Mouse (Mus musculus): ENCODE results near the gene Cmbl.

Cmbl gene

GRCm38 (mm10) chr15:31540513-31540802 lies 24.7 kb upstream of the Cmbl start:
- DNase-seq (ENCODE audit: extremely low read depth, low read depth) = no peak

- DNase-seq (ENCODE audit: extremely low read depth, low read depth) = no peak
Observed at GRCm38 (mm10) chr15:31542013-31542958, 22.9 kb upstream of the Cmbl start.

- DNase-seq (ENCODE audit: extremely low read depth, low read depth) = no peak
Observed at GRCm38 (mm10) chr15:31543246-31543645, 21.9 kb upstream of the Cmbl start.

DNA sequence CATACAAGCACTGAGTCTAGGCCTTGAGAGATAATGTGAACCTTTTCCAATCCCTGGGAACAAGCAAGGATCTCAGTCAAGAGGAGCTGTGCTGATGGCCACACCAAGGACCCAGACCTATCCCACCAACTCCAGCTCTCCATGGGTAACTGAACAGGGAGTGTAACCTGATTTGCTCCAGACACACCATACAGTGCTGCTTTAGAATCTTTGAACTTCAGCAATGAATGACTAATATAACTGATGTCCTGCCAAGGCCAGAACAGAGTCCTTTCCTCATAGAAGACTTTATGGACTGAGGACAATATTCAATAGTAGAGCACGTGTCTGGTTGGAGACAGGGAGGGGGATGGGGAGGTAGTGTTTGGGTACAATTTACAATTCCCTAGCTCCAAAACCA lies 20.1 kb upstream of the Cmbl start:
- no peak for DNase-seq (ENCODE audit: extremely low read depth, low read depth)

GRCm38 (mm10) chr15:31546291-31546690 lies 18.9 kb upstream of the Cmbl start:
- no peak for DNase-seq (ENCODE audit: extremely low read depth, low read depth)

DNA sequence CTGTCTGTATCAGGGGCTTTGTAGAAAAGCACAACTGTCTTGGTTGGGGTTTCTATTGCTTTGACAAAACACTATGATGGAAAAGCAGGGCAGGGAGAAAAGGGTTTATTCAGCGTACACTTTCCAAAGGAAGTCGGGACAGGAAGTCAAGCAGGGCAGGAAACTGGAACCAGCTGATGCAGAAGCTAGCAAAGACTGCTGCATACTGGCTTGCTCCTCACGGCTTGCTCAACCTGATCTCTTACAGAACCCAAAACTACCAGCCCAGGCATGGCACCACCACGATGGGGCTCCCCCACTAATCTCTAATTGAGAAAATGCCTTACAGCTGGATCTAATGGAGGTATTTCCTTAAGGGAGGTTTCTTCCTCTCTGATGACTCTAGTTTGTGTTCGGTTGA lies 17.8 kb upstream of the Cmbl start:
- no peak for DNase-seq (ENCODE audit: extremely low read depth, low read depth)

DNA sequence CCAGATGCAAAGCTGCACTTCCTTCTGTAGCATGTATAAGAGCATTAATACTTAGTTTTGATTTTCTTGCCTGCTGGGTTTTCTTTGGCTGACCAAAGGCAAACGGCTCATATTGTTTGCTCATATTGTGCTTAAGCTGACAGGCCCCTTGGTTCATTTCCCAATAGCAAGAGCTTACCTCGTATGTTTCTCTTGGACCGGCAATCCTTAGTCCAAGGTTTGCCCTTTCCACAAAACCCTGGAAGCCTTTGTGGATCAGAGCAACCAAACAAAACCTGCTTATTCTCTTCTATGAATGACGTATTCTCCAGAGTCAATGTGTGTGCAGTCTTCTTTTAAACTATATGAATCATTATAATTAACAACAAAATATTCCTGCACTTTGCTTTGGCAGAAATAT lies 14.8 kb upstream of the Cmbl start:
- no peak for DNase-seq (ENCODE audit: extremely low read depth, low read depth)

DNA sequence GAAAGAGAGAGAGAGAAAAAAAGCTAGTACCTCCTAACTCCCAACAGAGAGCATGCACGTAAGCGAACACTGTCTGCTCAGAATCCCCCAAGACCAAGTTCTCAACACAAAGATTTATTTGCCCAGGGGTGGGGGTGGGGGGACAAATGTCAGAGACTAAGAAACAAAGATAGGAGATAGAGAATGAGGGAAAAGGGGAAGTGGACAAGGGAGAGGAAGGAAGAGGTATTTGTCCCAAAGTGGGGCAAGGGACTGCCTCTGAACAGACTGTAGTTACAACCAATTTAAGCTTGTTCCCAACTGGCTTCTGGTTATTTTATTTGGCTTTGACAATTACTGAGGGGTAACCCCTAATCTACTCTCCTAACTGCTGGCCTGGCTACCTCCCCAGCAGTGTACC lies 10.3 kb upstream of the Cmbl start:
- DNase-seq (ENCODE audit: extremely low read depth, low read depth) = peak; percentile 54

- DNase-seq (ENCODE audit: extremely low read depth, low read depth) = no peak
Observed at GRCm38 (mm10) chr15:31561390-31561789, 3.8 kb upstream of the Cmbl start.

GRCm38 (mm10) chr15:31561976-31562375 lies 3.2 kb upstream of the Cmbl start:
- DNase-seq (ENCODE audit: extremely low read depth, low read depth) = no peak

- DNase-seq (ENCODE audit: extremely low read depth, low read depth) = no peak
Observed at GRCm38 (mm10) chr15:31562847-31563246, 2.3 kb upstream of the Cmbl start.

- DNase-seq (ENCODE audit: extremely low read depth, low read depth) = no peak
Observed at GRCm38 (mm10) chr15:31563577-31564546, 1.3 kb upstream of the Cmbl start.

GRCm38 (mm10) chr15:31565786-31566185 lies 597 bp downstream of the Cmbl start:
- no peak for DNase-seq (ENCODE audit: extremely low read depth, low read depth)

DNA sequence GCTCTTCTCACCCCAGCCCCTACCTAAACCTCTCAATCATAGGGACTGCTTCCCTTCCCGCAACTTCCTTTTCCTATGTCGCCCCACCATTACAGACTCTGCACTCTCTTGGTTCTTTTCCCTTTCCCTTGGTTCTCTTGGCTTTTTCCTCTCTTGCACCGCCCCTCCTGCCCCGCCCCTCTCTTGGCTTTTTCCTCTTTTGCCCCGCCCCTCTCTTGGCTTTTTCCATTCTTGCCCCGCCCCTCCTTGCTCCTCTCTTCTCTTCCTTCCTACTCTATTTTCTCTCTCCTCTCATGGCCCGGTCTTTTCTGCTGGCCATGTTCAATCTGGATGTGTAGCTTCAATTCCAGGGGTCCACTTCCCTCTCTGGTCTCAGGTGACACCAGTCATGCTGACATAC lies 2.2 kb downstream of the Cmbl start:
- no peak for DNase-seq (ENCODE audit: extremely low read depth, low read depth)

GRCm38 (mm10) chr15:31568581-31568996 lies 3.4 kb downstream of the Cmbl start:
- DNase-seq (ENCODE audit: extremely low read depth, low read depth) = no peak

GRCm38 (mm10) chr15:31569325-31570022 lies 4.3 kb downstream of the Cmbl start:
- DNase-seq (ENCODE audit: extremely low read depth, low read depth) = no peak

GRCm38 (mm10) chr15:31570959-31571358 lies 5.8 kb downstream of the Cmbl start:
- no peak for DNase-seq (ENCODE audit: extremely low read depth, low read depth)

DNA sequence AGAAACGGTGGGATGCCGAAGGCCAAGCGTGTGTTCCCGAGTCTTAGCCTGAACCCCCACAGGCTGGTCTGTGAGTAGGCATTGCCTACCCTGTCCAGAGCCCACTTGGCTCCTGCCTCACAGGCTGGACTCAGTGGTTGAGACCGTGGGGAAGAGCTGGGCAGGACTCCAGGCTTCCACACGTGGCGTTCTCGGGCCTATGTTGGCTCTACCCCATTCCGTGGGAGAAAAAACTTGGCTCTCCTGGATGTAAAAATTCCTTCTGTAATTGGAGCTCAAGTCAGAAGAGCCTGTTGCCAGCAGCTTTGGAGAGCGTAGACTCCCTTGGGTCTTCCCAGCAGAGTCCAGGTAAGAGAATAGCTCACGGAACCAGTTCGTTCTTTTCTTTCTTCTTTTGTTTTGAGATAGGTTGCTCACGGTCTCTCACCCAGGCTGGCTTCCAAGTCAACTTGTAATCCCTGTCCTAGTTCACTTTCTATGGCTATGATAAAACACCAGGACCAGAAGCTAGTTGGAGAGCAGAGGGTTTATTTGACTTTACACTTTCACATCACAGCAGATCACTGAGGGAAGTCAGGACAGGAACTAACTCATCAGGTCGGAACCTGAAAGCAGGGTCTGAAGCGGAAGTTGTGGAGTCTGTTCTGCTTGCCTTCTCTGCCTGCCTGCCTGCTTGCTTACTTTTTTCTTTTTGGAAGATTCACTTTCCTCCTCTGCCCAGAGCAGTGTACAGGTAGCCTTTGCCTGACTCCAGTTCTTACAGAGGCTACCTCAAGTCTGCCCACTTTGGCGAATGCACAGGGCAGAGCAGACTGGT lies 6.9 kb downstream of the Cmbl start:
- DNase-seq (ENCODE audit: extremely low read depth, low read depth) = no peak

DNA sequence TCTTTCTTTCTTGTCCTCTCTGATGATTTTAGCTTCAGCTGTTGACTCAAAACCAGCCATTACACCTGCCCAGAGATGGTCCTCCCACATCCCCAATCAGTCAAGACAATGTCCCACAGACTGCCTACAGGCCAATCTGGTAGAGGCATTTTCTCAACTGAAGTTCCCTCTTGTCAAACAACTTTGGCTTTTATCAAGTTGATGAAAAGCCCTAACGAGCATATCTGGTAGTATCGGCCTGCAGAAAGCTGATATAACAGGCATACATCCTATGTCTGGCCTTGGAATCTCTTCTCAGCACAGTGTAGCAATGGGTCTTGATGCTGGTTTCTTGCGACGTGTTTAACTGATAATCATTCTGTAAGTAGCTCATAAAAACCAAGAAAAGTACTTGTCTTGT lies 8.1 kb downstream of the Cmbl start:
- peak; percentile 44 for DNase-seq (ENCODE audit: extremely low read depth, low read depth)

- DNase-seq (ENCODE audit: extremely low read depth, low read depth) = no peak
Observed at GRCm38 (mm10) chr15:31573692-31574091, 8.5 kb downstream of the Cmbl start.

GRCm38 (mm10) chr15:31576076-31576475 lies 10.9 kb downstream of the Cmbl start:
- DNase-seq (ENCODE audit: extremely low read depth, low read depth) = no peak

Data from MEL-GATA-1-ER (cell line).